8 mouse cellular contexts compared by ENCODE assay signal in genomic region chr2:168589368-168590167, GRCm38 (mm10). TPM values are rescaled to one million over a fixed set of nuclear protein-coding genes. Genes with fewer than 3 reads are reported as not detected.
DNase-seq lines count a peak whose midpoint lies in the region; ATAC-seq and TF ChIP-seq lines count a peak whose summit lies in the region.

No protein-coding gene starts in this region.

- H3K4me3 ChIP-seq in lung, postnatal 0 days (ENCODE audit: low read depth, low read length), result peak overlapping the region; percentile 33
- peak overlapping the region; percentile 40 for H3K4me3 ChIP-seq in embryonic facial prominence, embryonic 11.5 days (ENCODE audit: low read depth, low read length)
- peak overlapping the region; percentile 31 for H3K4me3 ChIP-seq in midbrain, embryonic 16.5 days (ENCODE audit: low read depth, low read length)

- 11% methylated on average over 21 of the region's 21 CpGs for WGBS in lung, postnatal 0 days
- 6% methylated on average over 21 of the region's 21 CpGs for WGBS in embryonic facial prominence, embryonic 11.5 days
- WGBS in midbrain, embryonic 16.5 days, result 6% methylated on average over 21 of the region's 21 CpGs

- no peak for TF ChIP-seq CTCF in lung, postnatal 0 days (IDR thresholded peaks at IDR 0.05)

- peak overlapping the region; percentile 71 for H3K4me2 ChIP-seq in lung, postnatal 0 days (replicated peaks; ENCODE audit: low read depth, low read length)
- peak overlapping the region; percentile 68 for H3K4me2 ChIP-seq in embryonic facial prominence, embryonic 11.5 days (ENCODE audit: low read depth, low read length)
- H3K4me2 ChIP-seq in midbrain, embryonic 16.5 days (ENCODE audit: low read length), result peak overlapping the region; percentile 60

- DNase-seq in lung, postnatal 0 days (ENCODE audit: low spot score), result no peak
- no peak for DNase-seq in lung, postnatal 36 days
- no peak for DNase-seq in embryonic facial prominence, embryonic 11.5 days (ENCODE audit: low spot score)
- DNase-seq in induced T-regulatory cell, adult 2 months (ENCODE audit: low read depth), result peak; percentile 82
- no peak for DNase-seq in cerebellum, adult 9-10 months
- DNase-seq in cerebellum, postnatal 4 days (ENCODE audit: low spot score in 2 of 2), result no peak
- no peak for DNase-seq in ovary, postnatal 10 days (ENCODE audit: low spot score)

- H3K4me1 ChIP-seq in lung, postnatal 0 days (ENCODE audit: insufficient read depth, low read depth, low read length), result no peaks in the 10 kb centered on the region
- peaks cover 6% of the 10 kb centered on the region; the same call in 1 of the 2 replicates for H3K4me1 ChIP-seq in embryonic facial prominence, embryonic 11.5 days (ENCODE audit: control insufficient read depth, insufficient read depth, low read length)
- H3K4me1 ChIP-seq in midbrain, embryonic 16.5 days (ENCODE audit: control insufficient read depth, insufficient read depth, low read length), result peaks cover 24% of the 10 kb centered on the region

- H3K9me3 ChIP-seq in lung, postnatal 0 days (ENCODE audit: low read length), result no peaks in the 10 kb centered on the region
- H3K9me3 ChIP-seq in embryonic facial prominence, embryonic 11.5 days (replicated peaks; ENCODE audit: control insufficient read depth, low read length), result no peaks in the 10 kb centered on the region
- no peaks in the 10 kb centered on the region for H3K9me3 ChIP-seq in midbrain, embryonic 16.5 days (replicated peaks; ENCODE audit: control insufficient read depth, low read length, poor library complexity, severe bottlenecking)

- TF ChIP-seq EP300 in lung, postnatal 0 days (IDR thresholded peaks at IDR 0.05), result no peak

- peak; percentile 49 for ATAC-seq in lung, postnatal 0 days
- no peak for ATAC-seq in embryonic facial prominence, embryonic 11.5 days (replicated peaks; ENCODE audit: insufficient number of reproducible peaks, low FRiP score, low TSS enrichment, low read depth)
- ATAC-seq in midbrain, embryonic 16.5 days, result peak; percentile 55; the same call in 1 of the 2 replicates

- 0 out of 2 replicates have a peak, but pooled peaks cover 12% of the 10 kb centered on the region for H3K27me3 ChIP-seq in lung, postnatal 0 days (replicated peaks; ENCODE audit: insufficient read depth, low read length)
- H3K27me3 ChIP-seq in embryonic facial prominence, embryonic 11.5 days (ENCODE audit: control insufficient read depth, insufficient read depth, low read length), result peaks cover 22% of the 10 kb centered on the region
- peaks cover 26% of the 10 kb centered on the region for H3K27me3 ChIP-seq in midbrain, embryonic 16.5 days (ENCODE audit: control insufficient read depth, insufficient read depth, low read depth, low read length)

- no peak overlapping the region for H3K9ac ChIP-seq in lung, postnatal 0 days (replicated peaks; ENCODE audit: low read depth)
- peak overlapping the region; percentile 32; the same call in 1 of the 2 replicates for H3K9ac ChIP-seq in embryonic facial prominence, embryonic 11.5 days (replicated peaks; ENCODE audit: low read length)
- H3K9ac ChIP-seq in midbrain, embryonic 16.5 days (ENCODE audit: low read depth, low read length), result peak overlapping the region; percentile 53; the same call in 1 of the 2 replicates

- no peak overlapping the region for H3K27ac ChIP-seq in lung, postnatal 0 days (ENCODE audit: low read length)
- no peak overlapping the region for H3K27ac ChIP-seq in embryonic facial prominence, embryonic 11.5 days (replicated peaks; ENCODE audit: low read depth, low read length)
- H3K27ac ChIP-seq in midbrain, embryonic 16.5 days (ENCODE audit: low read length), result no peak overlapping the region

- H3K36me3 ChIP-seq in lung, postnatal 0 days (ENCODE audit: insufficient read depth, low read length), result no peaks in the 10 kb centered on the region
- H3K36me3 ChIP-seq in embryonic facial prominence, embryonic 11.5 days (replicated peaks; ENCODE audit: control insufficient read depth, insufficient read depth, low read depth, low read length), result no peaks in the 10 kb centered on the region
- H3K36me3 ChIP-seq in midbrain, embryonic 16.5 days (ENCODE audit: control insufficient read depth, insufficient read depth, low read length), result no peaks in the 10 kb centered on the region

RNA-seq across cellular contexts. Expression of gene Nfatc2, which starts 11.9 kb away (rescaled TPM):
- polyA plus RNA-seq in lung, postnatal 0 days (2015; fragmentation: Nextera tagmentation; extraction: Ambion mirVana), result 0.72 and 0.96 TPM in 2 replicates
- polyA plus RNA-seq in embryonic facial prominence, embryonic 11.5 days (2014; fragmentation: Nextera tagmentation; extraction: Ambion mirVana), result 0.87 and 1.1 TPM in 2 replicates
- polyA plus RNA-seq in midbrain, embryonic 16.5 days (2015; fragmentation: Nextera tagmentation; extraction: Ambion mirVana), result 3.8 and 4.5 TPM in 2 replicates
